Mouse (Mus musculus) hindbrain, postnatal 0 days (tissue): ENCODE measurements at regions not wholly inside any gene's neighbourhood (a gene's known extent, or its start where the extent isn't known, plus 50 kb on each side); places are given as distances from the start of the nearest gene placed in this dataset.
A peak's percentile ranks its signal among the peaks of the same experiment; 100 is the strongest.

Experiments used
- ATAC-seq: fragments of 200-750 bp; cut with Nextera tagmentation; 2 replicates; pipeline ENCODE4 v1.8.0; 2017; ENCODE audit warnings: mild to moderate bottlenecking, moderate TSS enrichment, moderate library complexity
- DNase-seq: peaks from one replicate; pipeline ENCODE4 v3.0.0-alpha.2; 2015; ENCODE audit warnings: low spot score
- H3K27ac ChIP-seq: fragments of 300-500 bp; sonication (generic); 2 replicates; pipeline ENCODE4 v1.5.1; 2014; ENCODE audit warnings: mild to moderate bottlenecking
- H3K27me3 ChIP-seq: fragments of 300-500 bp; sonication (generic); 2 replicates; pipeline ENCODE4 v1.6.1; 2014; ENCODE audit warnings: low read length, mixed read lengths; ENCODE audit not compliant: insufficient read depth
- H3K36me3 ChIP-seq: fragments of 300-500 bp; sonication (generic); 2 replicates; pipeline ENCODE4 v1.6.1; 2014; ENCODE audit warnings: low read length, mixed read lengths; ENCODE audit not compliant: insufficient read depth
- H3K4me1 ChIP-seq: fragments of 300-500 bp; sonication (generic); 2 replicates; pipeline ENCODE4 v1.6.1; 2014; ENCODE audit warnings: antibody characterized with exemption, low read length, mixed read lengths; ENCODE audit not compliant: insufficient read depth
- H3K4me2 ChIP-seq: fragments of 300-500 bp; sonication (generic); 2 replicates; pipeline ENCODE4 v1.6.1; 2014; ENCODE audit warnings: low read depth, mild to moderate bottlenecking, low read length, moderate library complexity, mixed read lengths
- H3K4me3 ChIP-seq: fragments of 300-500 bp; sonication (generic); 2 replicates; pipeline ENCODE4 v1.5.1; 2014; ENCODE audit warnings: low read length
- H3K9ac ChIP-seq: fragments of 300-500 bp; sonication (generic); replicated peaks from 2 replicates; pipeline ENCODE4 v1.6.1; 2014; ENCODE audit warnings: mild to moderate bottlenecking, low read length, moderate library complexity, mixed read lengths
- H3K9me3 ChIP-seq: fragments of 300-500 bp; sonication (generic); 2 replicates; pipeline ENCODE4 v1.6.1; 2016; ENCODE audit warnings: low read length, mixed read lengths
- CTCF ChIP-seq: IDR thresholded peaks from 2 replicates; pipeline ENCODE4 v1.5.1; 2016; ENCODE audit warnings: antibody characterized with exemption, control low read depth, low read depth
- WGBS: fragments of 180-500 bp; shearing (Covaris S2); extraction: QIAGEN DNeasy Blood & Tissue Kit; methylation state at CpG from one replicate; pipeline ENCODE4 v1.1.7; 2014; 5-methylcytosine and 5-hydroxymethylcytosine counted together

GRCm38 (mm10) chr14:13146959-13147535, 137.5 kb upstream of the Synpr start:
- Histone ChIP-seq H3K9me3 (no peaks in the 10 kb centered on the region), H3K9ac (no peak overlapping the region), H3K36me3 (no peaks in the 10 kb centered on the region), H3K4me1 (no peaks in the 10 kb centered on the region), H3K27ac (no peak overlapping the region), H3K27me3 (no peaks in the 10 kb centered on the region), H3K4me3 (no peak overlapping the region), H3K4me2 (no peak overlapping the region)
- no peak for DNase-seq
- no peak for ATAC-seq
- WGBS, result 72% methylated on average over 4 of the region's 4 CpGs
- no peak for TF ChIP-seq CTCF

- Histone ChIP-seq H3K27ac (no peak overlapping the region), H3K4me2 (no peak overlapping the region), H3K36me3 (no peaks in the 10 kb centered on the region), H3K4me3 (no peak overlapping the region), H3K4me1 (no peaks in the 10 kb centered on the region), H3K27me3 (no peaks in the 10 kb centered on the region), H3K9me3 (no peaks in the 10 kb centered on the region), H3K9ac (no peak overlapping the region)
- no peak for ATAC-seq
- 77% methylated on average over 1 of the region's 1 CpGs for WGBS
- DNase-seq, result no peak
- no peak for TF ChIP-seq CTCF
These were observed 135.0 kb upstream of the Synpr start for GRCm38 (mm10) chr14:13149617-13150016.

- Histone ChIP-seq H3K4me3 (no peak overlapping the region), H3K36me3 (no peaks in the 10 kb centered on the region), H3K27me3 (no peaks in the 10 kb centered on the region), H3K9me3 (no peaks in the 10 kb centered on the region), H3K9ac (no peak overlapping the region), H3K4me1 (no peaks in the 10 kb centered on the region), H3K4me2 (no peak overlapping the region), H3K27ac (no peak overlapping the region)
- 75% methylated on average over 1 of the region's 1 CpGs for WGBS
- no peak for TF ChIP-seq CTCF
- ATAC-seq, result no peak
- no peak for DNase-seq
These were observed 132.9 kb upstream of the Synpr start for GRCm38 (mm10) chr14:13151672-13152071.

- no peaks in the 10 kb centered on the region for H3K4me1 ChIP-seq
- no peak overlapping the region for H3K9ac ChIP-seq
- no peak for TF ChIP-seq CTCF
- 69% methylated on average over 3 of the region's 3 CpGs for WGBS
- DNase-seq, result no peak
- no peaks in the 10 kb centered on the region for H3K36me3 ChIP-seq
- H3K9me3 ChIP-seq, result no peaks in the 10 kb centered on the region
- no peak overlapping the region for H3K4me3 ChIP-seq
- no peak overlapping the region for H3K27ac ChIP-seq
- H3K4me2 ChIP-seq, result no peak overlapping the region
- ATAC-seq, result no peak
- no peaks in the 10 kb centered on the region for H3K27me3 ChIP-seq
These were observed 108.4 kb upstream of the Synpr start for GRCm38 (mm10) chr14:13176149-13176548.

GRCm38 (mm10) chr14:13177906-13178305, 106.7 kb upstream of the Synpr start:
- Histone ChIP-seq H3K27me3 (no peaks in the 10 kb centered on the region), H3K9me3 (no peaks in the 10 kb centered on the region), H3K27ac (no peak overlapping the region), H3K36me3 (no peaks in the 10 kb centered on the region), H3K9ac (no peak overlapping the region), H3K4me1 (no peaks in the 10 kb centered on the region), H3K4me3 (no peak overlapping the region), H3K4me2 (no peak overlapping the region)
- ATAC-seq (no peak), DNase-seq (no peak)
- WGBS, result 91% methylated on average over 1 of the region's 1 CpGs
- no peak for TF ChIP-seq CTCF

DNA sequence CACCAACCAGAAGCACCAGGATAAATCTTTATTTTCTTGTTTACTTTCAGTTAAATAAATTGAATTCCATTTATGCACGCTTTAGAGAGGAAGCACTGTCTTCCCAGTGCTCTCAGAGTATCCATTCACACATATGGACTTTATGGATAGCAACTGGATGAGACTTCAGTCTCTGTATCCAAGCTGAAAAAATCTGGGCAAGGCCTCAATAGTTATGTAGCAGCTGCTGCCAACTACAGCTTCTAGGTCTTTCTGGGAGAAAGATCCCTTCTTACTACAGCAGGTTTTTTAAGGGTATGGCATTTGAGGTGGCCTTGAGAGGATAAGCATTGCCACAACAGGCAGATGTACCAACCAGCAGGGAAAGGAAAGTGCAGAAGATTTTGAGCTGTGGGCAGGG, 93.8 kb upstream of the Synpr start:
- H3K36me3 ChIP-seq, result no peaks in the 10 kb centered on the region
- H3K9me3 ChIP-seq, result no peaks in the 10 kb centered on the region
- DNase-seq (peak; percentile 39), ATAC-seq (no peak)
- H3K4me2 ChIP-seq, result no peak overlapping the region
- H3K9ac ChIP-seq, result no peak overlapping the region
- TF ChIP-seq CTCF, result no peak
- no peak overlapping the region for H3K4me3 ChIP-seq
- H3K27ac ChIP-seq, result no peak overlapping the region
- 67% methylated on average over 1 of the region's 1 CpGs for WGBS
- no peaks in the 10 kb centered on the region for H3K27me3 ChIP-seq
- H3K4me1 ChIP-seq, result no peaks in the 10 kb centered on the region

DNA sequence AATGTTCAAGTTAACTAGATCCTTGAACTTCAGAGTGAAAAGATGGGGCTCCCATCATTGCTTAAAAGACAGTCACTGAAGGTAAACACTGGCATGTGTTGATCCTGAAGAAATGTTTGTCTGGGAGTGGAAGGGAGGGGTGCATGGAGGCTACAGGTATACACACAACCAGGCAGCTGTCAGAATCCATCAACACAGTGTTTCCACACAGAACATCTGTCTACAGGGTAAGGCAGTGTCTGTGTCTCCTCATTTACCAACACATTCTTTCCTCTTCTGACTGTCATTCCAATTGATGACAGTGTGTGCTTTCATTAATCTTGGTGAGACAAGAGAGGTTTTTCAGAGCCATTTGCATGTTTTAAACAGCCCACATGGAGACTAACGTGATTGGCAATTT, 91.8 kb upstream of the Synpr start:
- H3K9me3 ChIP-seq, result no peaks in the 10 kb centered on the region
- H3K27me3 ChIP-seq, result no peaks in the 10 kb centered on the region
- 39% methylated on average over 1 of the region's 1 CpGs for WGBS
- no peak overlapping the region for H3K4me3 ChIP-seq
- DNase-seq (no peak), ATAC-seq (no peak)
- no peak for TF ChIP-seq CTCF
- H3K4me1 ChIP-seq, result no peaks in the 10 kb centered on the region
- no peak overlapping the region for H3K27ac ChIP-seq
- H3K9ac ChIP-seq, result no peak overlapping the region
- no peaks in the 10 kb centered on the region for H3K36me3 ChIP-seq
- H3K4me2 ChIP-seq, result no peak overlapping the region
